Mouse (Mus musculus) lung, embryonic 14.5 days (tissue): Measurements from ENCODE around the gene Tcf21. TPM values are rescaled to one million over a fixed set of nuclear protein-coding genes. Genes with fewer than 3 reads are reported as not detected.

Experiments used
- ATAC-seq: fragments of 200-750 bp; cut with Nextera tagmentation; 2 replicates; pipeline ENCODE4 v1.8.0; 2017; ENCODE audit warnings: mild to moderate bottlenecking, moderate TSS enrichment, moderate library complexity; ENCODE audit not compliant: insufficient read depth
- DNase-seq: peaks from one replicate; pipeline ENCODE4 v3.0.0-alpha.2; 2015
- H3K27ac ChIP-seq: fragments of 300-500 bp; sonication (generic); 2 replicates; pipeline ENCODE4 v1.5.1; 2014; ENCODE audit warnings: low read depth, mild to moderate bottlenecking, moderate library complexity
- H3K27me3 ChIP-seq: fragments of 300-500 bp; sonication (generic); 2 replicates; pipeline ENCODE4 v1.6.1; 2014; ENCODE audit warnings: low read length, control low read depth; ENCODE audit not compliant: insufficient read depth
- H3K36me3 ChIP-seq: fragments of 300-500 bp; sonication (generic); 2 replicates; pipeline ENCODE4 v1.6.1; 2014; ENCODE audit warnings: control low read depth; ENCODE audit not compliant: insufficient read depth
- H3K4me1 ChIP-seq: fragments of 300-500 bp; sonication (generic); 2 replicates; pipeline ENCODE4 v1.6.1; 2014; ENCODE audit warnings: antibody characterized with exemption, control low read depth; ENCODE audit not compliant: insufficient read depth
- H3K4me2 ChIP-seq: fragments of 300-500 bp; sonication (generic); 2 replicates; pipeline ENCODE4 v1.6.1; 2014; ENCODE audit warnings: mild to moderate bottlenecking
- H3K4me3 ChIP-seq: fragments of 300-500 bp; sonication (generic); 2 replicates; pipeline ENCODE4 v1.5.1; 2014; ENCODE audit warnings: low read depth, low read length
- H3K9ac ChIP-seq: fragments of 300-500 bp; sonication (generic); 2 replicates; pipeline ENCODE4 v1.6.1; 2014
- H3K9me3 ChIP-seq: fragments of 300-500 bp; sonication (generic); 2 replicates; pipeline ENCODE4 v1.6.1; 2016; ENCODE audit warnings: low read depth, low read length, control low read depth
- CTCF ChIP-seq: IDR thresholded peaks from 2 replicates; pipeline ENCODE4 v1.5.1; 2016; ENCODE audit warnings: antibody characterized with exemption, low read depth
- WGBS: fragments of 180-500 bp; shearing (Covaris S2); extraction: QIAGEN DNeasy Blood & Tissue Kit; methylation state at CpG from one replicate; pipeline ENCODE4 v1.1.7; 2014; 5-methylcytosine and 5-hydroxymethylcytosine counted together
- polyA plus RNA-seq: library from polyadenylated mRNA; unstranded; fragments of >200 nt; fragmentation: Nextera tagmentation; extraction: Ambion mirVana; gene quantifications from 2 replicates; pipeline ENCODE4 v1.2.1, GENCODE M21; 2014

Gene Tcf21
- polyA plus RNA-seq, result 227 and 238 TPM in 2 replicates

- Histone ChIP-seq H3K9me3 (no peaks in the 10 kb centered on the region), H3K9ac (peak within 1 kb of the TSS; percentile 95), H3K4me3 (peak within 1 kb of the TSS; percentile 67), H3K27ac (peak within 1 kb of the TSS; percentile 97), H3K36me3 (peaks cover 7% of the 10 kb centered on the region; the same call in 1 of the 2 replicates), H3K4me1 (peaks cover 6% of the 10 kb centered on the region), H3K4me2 (peak within 1 kb of the TSS; percentile 58), H3K27me3 (peaks cover 18% of the 10 kb centered on the region)
- no peak for TF ChIP-seq CTCF
- WGBS, result 3% methylated on average over 20 of the region's 20 CpGs
- peak; percentile 93 for DNase-seq
- peak; percentile 79 for ATAC-seq
These were observed at the start of gene Tcf21 for GRCm38 (mm10) chr10:22819871-22820590. TSS of gene Tcf21 (minus strand) at chr10:22820174.

- Histone ChIP-seq H3K4me2 (peak overlapping the region; percentile 26), H3K36me3 (no peaks in the 10 kb centered on the region), H3K4me1 (peaks cover 4% of the 10 kb centered on the region; the same call in 1 of the 2 replicates), H3K9ac (no peak overlapping the region), H3K4me3 (no peak overlapping the region), H3K27ac (peak overlapping the region; percentile 54), H3K27me3 (no peaks in the 10 kb centered on the region), H3K9me3 (no peaks in the 10 kb centered on the region)
- WGBS, result 11% methylated on average over 8 of the region's 8 CpGs
- TF ChIP-seq CTCF, result no peak
- ATAC-seq (peak; percentile 95), DNase-seq (peak; percentile 96)
These were observed 48.5 kb upstream of the Tcf21 start for GRCm38 (mm10) chr10:22868386-22868918.

GRCm38 (mm10) chr10:22867210-22867609, 47.2 kb upstream of the Tcf21 start:
- Histone ChIP-seq H3K4me2 (no peak overlapping the region), H3K4me3 (no peak overlapping the region), H3K27ac (no peak overlapping the region), H3K9me3 (no peaks in the 10 kb centered on the region), H3K4me1 (peaks cover 4% of the 10 kb centered on the region; the same call in 1 of the 2 replicates), H3K9ac (no peak overlapping the region), H3K27me3 (no peaks in the 10 kb centered on the region), H3K36me3 (no peaks in the 10 kb centered on the region)
- WGBS, result 82% methylated on average over 2 of the region's 2 CpGs
- peak; percentile 15; the same call in 1 of the 2 replicates for ATAC-seq
- TF ChIP-seq CTCF, result no peak
- no peak for DNase-seq

- H3K27ac ChIP-seq, result no peak overlapping the region
- H3K9ac ChIP-seq, result no peak overlapping the region
- no peak for ATAC-seq
- H3K4me2 ChIP-seq, result no peak overlapping the region
- H3K36me3 ChIP-seq, result no peaks in the 10 kb centered on the region
- peak; percentile 54 for TF ChIP-seq CTCF
- H3K4me1 ChIP-seq, result peaks cover 12% of the 10 kb centered on the region
- H3K9me3 ChIP-seq, result no peaks in the 10 kb centered on the region
- no peaks in the 10 kb centered on the region for H3K27me3 ChIP-seq
- DNase-seq, result peak; percentile 58
- WGBS, result 35% methylated on average over 9 of the region's 9 CpGs
- H3K4me3 ChIP-seq, result no peak overlapping the region
These were observed 38.1 kb upstream of the Tcf21 start for GRCm38 (mm10) chr10:22858111-22858510.

- Histone ChIP-seq H3K27me3 (no peaks in the 10 kb centered on the region), H3K4me3 (no peak overlapping the region), H3K4me2 (no peak overlapping the region), H3K9ac (no peak overlapping the region), H3K9me3 (no peaks in the 10 kb centered on the region), H3K4me1 (peaks cover 12% of the 10 kb centered on the region), H3K27ac (0 out of 2 replicates have a peak overlapping the region, but pooled peaks have one; percentile 42), H3K36me3 (no peaks in the 10 kb centered on the region)
- no peak for DNase-seq
- TF ChIP-seq CTCF, result no peak
- no peak for ATAC-seq
- WGBS, result 35% methylated on average over 7 of the region's 7 CpGs
These were observed 34.4 kb upstream of the Tcf21 start for GRCm38 (mm10) chr10:22854330-22854729.

- 21% methylated on average over 3 of the region's 3 CpGs for WGBS
- Histone ChIP-seq H3K4me1 (peaks cover 11% of the 10 kb centered on the region), H3K9ac (no peak overlapping the region), H3K27me3 (peaks cover 11% of the 10 kb centered on the region), H3K4me2 (no peak overlapping the region), H3K36me3 (no peaks in the 10 kb centered on the region), H3K9me3 (no peaks in the 10 kb centered on the region), H3K4me3 (no peak overlapping the region), H3K27ac (no peak overlapping the region)
- no peak for TF ChIP-seq CTCF
- DNase-seq, result no peak
- ATAC-seq, result no peak
These were observed 25.4 kb upstream of the Tcf21 start for GRCm38 (mm10) chr10:22845351-22845750.

GRCm38 (mm10) chr10:22844731-22845130, 24.8 kb upstream of the Tcf21 start:
- H3K9me3 ChIP-seq, result no peaks in the 10 kb centered on the region
- H3K4me1 ChIP-seq, result peaks cover 11% of the 10 kb centered on the region
- no peak for DNase-seq
- TF ChIP-seq CTCF, result no peak
- H3K4me2 ChIP-seq, result no peak overlapping the region
- H3K27ac ChIP-seq, result no peak overlapping the region
- H3K27me3 ChIP-seq, result peaks cover 11% of the 10 kb centered on the region
- H3K9ac ChIP-seq, result no peak overlapping the region
- no peaks in the 10 kb centered on the region for H3K36me3 ChIP-seq
- 44% methylated on average over 10 of the region's 10 CpGs for WGBS
- H3K4me3 ChIP-seq, result no peak overlapping the region
- ATAC-seq, result no peak
